Mouse (Mus musculus): Measurements from ENCODE around the gene Lrmda. TPM values are rescaled to one million over a fixed set of nuclear protein-coding genes. Genes with fewer than 3 reads are reported as not detected.

Gene Lrmda
- total RNA-seq, 2 experiments from 2014 or later: 6.8 to 9.1 TPM

GRCm38 (mm10) chr14:22377148-22377547, 357.6 kb downstream of the Lrmda start:
- DNase-seq (ENCODE audit: low spot score in 2 of 2): no peak

GRCm38 (mm10) chr14:22382101-22382500, 362.6 kb downstream of the Lrmda start:
- DNase-seq (ENCODE audit: low spot score in 2 of 2): no peak

GRCm38 (mm10) chr14:22393616-22394015, 374.1 kb downstream of the Lrmda start:
- DNase-seq (ENCODE audit: low spot score in 2 of 2): no peak

GRCm38 (mm10) chr14:22402411-22402810, 382.9 kb downstream of the Lrmda start:
- DNase-seq (ENCODE audit: low spot score in 2 of 2): no peak

GRCm38 (mm10) chr14:22406623-22407022, 387.1 kb downstream of the Lrmda start:
- DNase-seq (ENCODE audit: low spot score in 2 of 2): no peak

GRCm38 (mm10) chr14:22410826-22411225, 391.3 kb downstream of the Lrmda start:
- DNase-seq (ENCODE audit: low spot score in 2 of 2): no peak

- DNase-seq (ENCODE audit: low spot score in 2 of 2): no peak
Observed at GRCm38 (mm10) chr14:22413220-22413619, 393.7 kb downstream of the Lrmda start.

GRCm38 (mm10) chr14:22417706-22418105, 398.2 kb downstream of the Lrmda start:
- no peak for DNase-seq (ENCODE audit: low spot score in 2 of 2)

- DNase-seq (ENCODE audit: low spot score in 2 of 2): no peak
Observed at GRCm38 (mm10) chr14:22421668-22422067, 402.2 kb downstream of the Lrmda start.

GRCm38 (mm10) chr14:22425018-22425534, 405.6 kb downstream of the Lrmda start:
- DNase-seq (ENCODE audit: low spot score in 2 of 2): no peak

GRCm38 (mm10) chr14:22435441-22435840, 415.9 kb downstream of the Lrmda start:
- DNase-seq (ENCODE audit: low spot score in 2 of 2): no peak

GRCm38 (mm10) chr14:22435860-22436377, 416.4 kb downstream of the Lrmda start:
- no peak for DNase-seq (ENCODE audit: low spot score in 2 of 2)

- no peak for DNase-seq (ENCODE audit: low spot score in 2 of 2)
Observed at GRCm38 (mm10) chr14:22440341-22440999, 421.0 kb downstream of the Lrmda start.

GRCm38 (mm10) chr14:22441859-22442447, 422.4 kb downstream of the Lrmda start:
- no peak for DNase-seq (ENCODE audit: low spot score in 2 of 2)

- DNase-seq (ENCODE audit: low spot score in 2 of 2): no peak
Observed at GRCm38 (mm10) chr14:22442719-22443118, 423.2 kb downstream of the Lrmda start.

GRCm38 (mm10) chr14:22444541-22444940, 425.0 kb downstream of the Lrmda start:
- no peak for DNase-seq (ENCODE audit: low spot score in 2 of 2)

- DNase-seq (ENCODE audit: low spot score in 2 of 2): peak in 1 of 2 experiments; percentile 41
Observed at GRCm38 (mm10) chr14:22445161-22445821, 425.8 kb downstream of the Lrmda start.

GRCm38 (mm10) chr14:22445841-22446570, 426.5 kb downstream of the Lrmda start:
- no peak for DNase-seq (ENCODE audit: low spot score in 2 of 2)

GRCm38 (mm10) chr14:22451603-22452002, 432.1 kb downstream of the Lrmda start:
- DNase-seq (ENCODE audit: low spot score in 2 of 2): no peak

GRCm38 (mm10) chr14:22464314-22464713, 444.8 kb downstream of the Lrmda start:
- no peak for DNase-seq (ENCODE audit: low spot score in 2 of 2)

- no peak for DNase-seq (ENCODE audit: low spot score in 2 of 2)
Observed at GRCm38 (mm10) chr14:22471041-22471440, 451.5 kb downstream of the Lrmda start.
